Comparison of ENCODE assay signal across 12 mouse cellular contexts in the genomic region with DNA sequence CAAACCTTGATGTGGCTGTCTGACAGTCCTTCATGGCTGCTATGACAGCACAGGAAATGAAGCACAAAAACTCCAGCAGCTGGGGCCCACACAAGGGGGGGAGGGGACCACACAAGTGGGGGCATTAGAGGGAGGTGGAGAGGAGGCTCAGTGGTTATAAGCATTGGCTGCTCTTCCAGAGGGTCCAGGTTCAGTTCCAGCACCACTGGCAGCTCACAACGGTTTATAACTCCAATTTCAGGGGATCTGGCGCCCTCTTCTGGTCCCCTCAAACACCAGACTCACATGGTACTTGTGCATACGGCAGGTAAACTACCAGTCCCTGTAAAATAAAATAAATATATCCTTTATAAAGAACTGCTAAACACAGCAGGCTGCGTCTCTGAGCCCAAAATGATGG. TPM values are rescaled to one million over a fixed set of nuclear protein-coding genes. Genes with fewer than 3 reads are reported as not detected.
A peak's percentile ranks its signal among the peaks of the same experiment; 100 is the strongest.
DNase-seq lines count a peak whose midpoint lies in the region; ATAC-seq and TF ChIP-seq lines count a peak whose summit lies in the region.
"Had no signal": no experiment of that assay in that cellular context is flagged by ENCODE, and none has a peak within 500 bp of the region (broad histone marks: within the 10 kb centered on the region; RNA-seq: fewer than 3 reads in every experiment).

No protein-coding gene starts in this region.

- no peak overlapping the region for H3K4me3 ChIP-seq in heart, adult 2 months
- H3K4me3 ChIP-seq in midbrain, embryonic 11.5 days (ENCODE audit: low read depth, low read length) = no peak overlapping the region
- H3K4me3 ChIP-seq in midbrain, embryonic 16.5 days (ENCODE audit: low read depth, low read length) = no peak overlapping the region
- no peak overlapping the region for H3K4me3 ChIP-seq in forebrain, embryonic 16.5 days (replicated peaks; ENCODE audit: low read length)
- H3K4me3 ChIP-seq: hindbrain, embryonic 12.5 days had no signal

- WGBS in heart, adult 2 months = 58% methylated on average over 4 of the region's 4 CpGs
- WGBS in midbrain, embryonic 11.5 days = 48% methylated on average over 4 of the region's 4 CpGs
- 46% methylated on average over 4 of the region's 4 CpGs for WGBS in midbrain, embryonic 16.5 days
- WGBS in forebrain, embryonic 16.5 days = 42% methylated on average over 4 of the region's 4 CpGs

- no peaks in the 10 kb centered on the region; the same call in 1 of the 2 replicates for H3K36me3 ChIP-seq in heart, adult 2 months (ENCODE audit: control insufficient read depth, insufficient read depth, low read length)
- no peaks in the 10 kb centered on the region for H3K36me3 ChIP-seq in midbrain, embryonic 11.5 days (ENCODE audit: control insufficient read depth, insufficient read depth, low read length)
- no peaks in the 10 kb centered on the region for H3K36me3 ChIP-seq in midbrain, embryonic 16.5 days (ENCODE audit: control insufficient read depth, insufficient read depth, low read length)
- H3K36me3 ChIP-seq in forebrain, embryonic 16.5 days (ENCODE audit: control insufficient read depth, insufficient read depth) = no peaks in the 10 kb centered on the region
- H3K36me3 ChIP-seq: hindbrain, embryonic 12.5 days had no signal

- peak; percentile 43 for TF ChIP-seq CTCF in heart, adult 2 months (IDR thresholded peaks at IDR 0.05)

- no peak for TF ChIP-seq POLR2A in heart, adult 2 months (IDR thresholded peaks at IDR 0.05; ENCODE audit: insufficient read depth, low read depth, low read length)

- intact Hi-C loops in heart, adult 2 months (cut with DNase I) = no loop called here
- intact Hi-C loops in heart, postnatal 36 days (cut with DNase I) = no loop called here

- H3K27ac ChIP-seq in heart, adult 2 months = no peak overlapping the region
- H3K27ac ChIP-seq in midbrain, embryonic 11.5 days (ENCODE audit: low read depth, low read length) = no peak overlapping the region
- no peak overlapping the region for H3K27ac ChIP-seq in midbrain, embryonic 16.5 days (ENCODE audit: low read length)
- H3K27ac ChIP-seq in forebrain, embryonic 16.5 days (ENCODE audit: low read length) = no peak overlapping the region
- H3K27ac ChIP-seq: hindbrain, embryonic 12.5 days; macrophage had no signal

- H3K27me3 ChIP-seq in heart, adult 2 months (ENCODE audit: control insufficient read depth, insufficient read depth, low read length) = no peaks in the 10 kb centered on the region; the same call in 1 of the 2 replicates
- H3K27me3 ChIP-seq in midbrain, embryonic 11.5 days (ENCODE audit: control insufficient read depth, insufficient read depth, low read length) = no peaks in the 10 kb centered on the region
- H3K27me3 ChIP-seq in midbrain, embryonic 16.5 days (ENCODE audit: control insufficient read depth, insufficient read depth, low read depth, low read length) = no peaks in the 10 kb centered on the region
- H3K27me3 ChIP-seq in forebrain, embryonic 16.5 days (replicated peaks; ENCODE audit: control insufficient read depth, insufficient read depth, low read length) = no peaks in the 10 kb centered on the region

- DNase-seq in heart, adult 2 months = no peak
- no peak for DNase-seq in heart, postnatal 36 days
- peak; percentile 56 for DNase-seq in midbrain, embryonic 11.5 days (ENCODE audit: low spot score, missing footprints)
- peak; percentile 47 for DNase-seq in ZHBTc4 (ENCODE audit: low read depth, low spot score)
- DNase-seq in thymus, postnatal 36 days = peak; percentile 34 to 39
- no peak for DNase-seq in yolk sac, embryonic 10.5 days (ENCODE audit: low spot score)
- DNase-seq: cerebellum, postnatal 36 days; left cerebral cortex, postnatal 4 days had no signal

- no peak for ATAC-seq in midbrain, embryonic 11.5 days (ENCODE audit: low FRiP score)
- ATAC-seq in midbrain, embryonic 16.5 days = no peak
- ATAC-seq in forebrain, embryonic 16.5 days = no peak

- no peaks in the 10 kb centered on the region for H3K9me3 ChIP-seq in midbrain, embryonic 11.5 days (ENCODE audit: control insufficient read depth, low read length)
- H3K9me3 ChIP-seq in midbrain, embryonic 16.5 days (replicated peaks; ENCODE audit: control insufficient read depth, low read length, poor library complexity, severe bottlenecking) = no peaks in the 10 kb centered on the region
- H3K9me3 ChIP-seq in forebrain, embryonic 16.5 days (ENCODE audit: control insufficient read depth, low read length) = no peaks in the 10 kb centered on the region; the same call in 1 of the 2 replicates
- H3K9me3 ChIP-seq: hindbrain, embryonic 12.5 days had no signal

- H3K4me2 ChIP-seq in midbrain, embryonic 11.5 days = no peak overlapping the region
- no peak overlapping the region for H3K4me2 ChIP-seq in midbrain, embryonic 16.5 days (ENCODE audit: low read length)
- no peak overlapping the region for H3K4me2 ChIP-seq in forebrain, embryonic 16.5 days (ENCODE audit: low read length)
- H3K4me2 ChIP-seq: hindbrain, embryonic 12.5 days had no signal

- H3K9ac ChIP-seq in heart, adult 2 months (ENCODE audit: low read depth, low read length) = no peak overlapping the region
- H3K9ac ChIP-seq in midbrain, embryonic 11.5 days (ENCODE audit: low read length) = no peak overlapping the region
- no peak overlapping the region for H3K9ac ChIP-seq in midbrain, embryonic 16.5 days (ENCODE audit: low read depth, low read length)
- H3K9ac ChIP-seq in forebrain, embryonic 16.5 days (replicated peaks; ENCODE audit: low read depth, low read length) = no peak overlapping the region
- H3K9ac ChIP-seq: hindbrain, embryonic 12.5 days had no signal

- TF ChIP-seq EP300 in heart, adult 2 months (IDR thresholded peaks at IDR 0.05; ENCODE audit: insufficient read depth, low read depth, low read length) = no peak

- peaks cover 3% of the 10 kb centered on the region; the same call in 1 of the 2 replicates for H3K4me1 ChIP-seq in heart, adult 2 months (ENCODE audit: control insufficient read depth, insufficient read depth, low read length)
- no peaks in the 10 kb centered on the region for H3K4me1 ChIP-seq in midbrain, embryonic 11.5 days (ENCODE audit: control insufficient read depth, insufficient read depth, low read length)
- H3K4me1 ChIP-seq in midbrain, embryonic 16.5 days (ENCODE audit: control insufficient read depth, insufficient read depth, low read length) = no peaks in the 10 kb centered on the region
- no peaks in the 10 kb centered on the region for H3K4me1 ChIP-seq in forebrain, embryonic 16.5 days (replicated peaks; ENCODE audit: control insufficient read depth, insufficient read depth, low read length)

- no peaks in the 10 kb centered on the region for H3K79me2 ChIP-seq in heart, adult 2 months (replicated peaks; ENCODE audit: control insufficient read depth, insufficient read depth, low read length)

RNA-seq across cellular contexts. Expression of a gene that starts 12.4 kb away (rescaled TPM):
- total RNA-seq in heart, adult 2 months (2021) = 1 to 10 TPM; 2.5 to 3.4 TPM
- 2.4 and 6.4 TPM in 2 replicates for polyA plus RNA-seq in heart, adult 2 months (2012; rRNA removed)
- total RNA-seq in heart, postnatal 36 days (2021) = 1 to 10 TPM; 2.3 to 4.8 TPM
- 13.9 and 15.8 TPM in 2 replicates for polyA plus RNA-seq in midbrain, embryonic 11.5 days (2014; fragmentation: Nextera tagmentation; extraction: Ambion mirVana)
- polyA plus RNA-seq in midbrain, embryonic 16.5 days (2015; fragmentation: Nextera tagmentation; extraction: Ambion mirVana) = 20.5 and 20.7 TPM in 2 replicates
- 18.4 and 21.1 TPM in 2 replicates for polyA plus RNA-seq in forebrain, embryonic 16.5 days (2015; fragmentation: Nextera tagmentation; extraction: Ambion mirVana)

RNA-seq across cellular contexts. Expression of a gene that starts 27.5 kb away (rescaled TPM):
- total RNA-seq in heart, adult 2 months (2021) = 10 to 100 TPM; 17.4 to 18.4 TPM
- polyA plus RNA-seq in heart, adult 2 months (2012; rRNA removed) = 22.7 and 28.4 TPM in 2 replicates
- total RNA-seq in heart, postnatal 36 days (2021) = 10 to 100 TPM; 15.7 to 16.7 TPM
- 12.8 and 13.0 TPM in 2 replicates for polyA plus RNA-seq in midbrain, embryonic 11.5 days (2014; fragmentation: Nextera tagmentation; extraction: Ambion mirVana)
- 48.0 and 56.3 TPM in 2 replicates for polyA plus RNA-seq in midbrain, embryonic 16.5 days (2015; fragmentation: Nextera tagmentation; extraction: Ambion mirVana)
- 21.0 and 30.7 TPM in 2 replicates for polyA plus RNA-seq in forebrain, embryonic 16.5 days (2015; fragmentation: Nextera tagmentation; extraction: Ambion mirVana)

Comparison
In these comparisons a context has a peak if more than half of its experiments do, and no peak if none do; other contexts are left out.
1. DNase-seq: peak in midbrain, embryonic 11.5 days (single experiment), ZHBTc4 (single experiment) and thymus, postnatal 36 days (2 of 2); none in heart, adult 2 months (0 of 2), heart, postnatal 36 days (0 of 2) and yolk sac, embryonic 10.5 days (single experiment).